Mouse (Mus musculus) limb, embryonic 14.5 days (tissue): ENCODE data around the gene Dlg2. TPM values are rescaled to one million over a fixed set of nuclear protein-coding genes. Genes with fewer than 3 reads are reported as not detected.

Experiments used
- ATAC-seq: fragments of 200-750 bp; cut with Nextera tagmentation; 2 replicates; pipeline ENCODE4 v1.8.0; 2017; ENCODE audit warnings: low read depth, moderate number of reproducible peaks, moderate TSS enrichment; ENCODE audit not compliant: low FRiP score
- DNase-seq: peaks from one replicate; pipeline ENCODE4 v3.0.0-alpha.2; 2015; ENCODE audit warnings: low spot score
- H3K27ac ChIP-seq: fragments of 300-500 bp; sonication (generic); replicated peaks from 2 replicates; pipeline ENCODE4 v1.5.1; 2014; ENCODE audit warnings: low read depth, mild to moderate bottlenecking, low read length, moderate library complexity, mixed read lengths
- H3K27me3 ChIP-seq: fragments of 300-500 bp; sonication (generic); 2 replicates; pipeline ENCODE4 v1.6.1; 2014; ENCODE audit warnings: low read length, mixed read lengths; ENCODE audit not compliant: control insufficient read depth, insufficient read depth
- H3K36me3 ChIP-seq: fragments of 300-500 bp; sonication (generic); 2 replicates; pipeline ENCODE4 v1.6.1; 2014; ENCODE audit warnings: mild to moderate bottlenecking, low read length, moderate library complexity, mixed read lengths; ENCODE audit not compliant: control insufficient read depth, insufficient read depth
- H3K4me1 ChIP-seq: fragments of 300-500 bp; sonication (generic); 2 replicates; pipeline ENCODE4 v1.6.1; 2014; ENCODE audit warnings: antibody characterized with exemption, low read length, mixed read lengths; ENCODE audit not compliant: control insufficient read depth, insufficient read depth
- H3K4me2 ChIP-seq: fragments of 300-500 bp; sonication (generic); replicated peaks from 2 replicates; pipeline ENCODE4 v1.6.1; 2014; ENCODE audit warnings: low read depth, mild to moderate bottlenecking, low read length, moderate library complexity; ENCODE audit not compliant: severe bottlenecking
- H3K4me3 ChIP-seq: fragments of 300-500 bp; sonication (generic); replicated peaks from 2 replicates; pipeline ENCODE4 v1.5.1; 2014; ENCODE audit warnings: low read length
- H3K9ac ChIP-seq: fragments of 300-500 bp; sonication (generic); 2 replicates; pipeline ENCODE4 v1.6.1; 2014; ENCODE audit warnings: mild to moderate bottlenecking, low read depth, low read length, moderate library complexity; ENCODE audit not compliant: severe bottlenecking
- H3K9me3 ChIP-seq: fragments of 300-500 bp; sonication (generic); 2 replicates; pipeline ENCODE4 v1.6.1; 2016; ENCODE audit warnings: low read length; ENCODE audit not compliant: control insufficient read depth
- POLR2A ChIP-seq: fragments of 200-500 bp; IDR thresholded peaks from 2 replicates; pipeline ENCODE4 v1.8.0; 2012; ENCODE audit warnings: inconsistent platforms, mild to moderate bottlenecking, moderate library complexity, borderline replicate concordance; ENCODE audit not compliant: insufficient read depth, insufficient read length; ENCODE audit errors: extremely low read depth
- WGBS: fragments of 180-500 bp; shearing (Covaris S2); extraction: QIAGEN DNeasy Blood & Tissue Kit; methylation state at CpG from one replicate; pipeline ENCODE4 v1.1.7; 2014; 5-methylcytosine and 5-hydroxymethylcytosine counted together
- polyA plus RNA-seq, 2 experiments: library from polyadenylated mRNA; depleted of rRNA in 1 of 2; stranded (reverse) in 1 of 2; unstranded in 1 of 2; fragments of >200 nt; fragmentation: Nextera tagmentation in 1 of 2; extraction: Ambion mirVana in 1 of 2; gene quantifications; 2 replicates each; pipeline versions ENCODE4 v1.2.1 to v1.2.3; 2012 to 2014

Dlg2 gene
- polyA plus RNA-seq, 2 experiments: 4.6 to 7.3 TPM

DNA sequence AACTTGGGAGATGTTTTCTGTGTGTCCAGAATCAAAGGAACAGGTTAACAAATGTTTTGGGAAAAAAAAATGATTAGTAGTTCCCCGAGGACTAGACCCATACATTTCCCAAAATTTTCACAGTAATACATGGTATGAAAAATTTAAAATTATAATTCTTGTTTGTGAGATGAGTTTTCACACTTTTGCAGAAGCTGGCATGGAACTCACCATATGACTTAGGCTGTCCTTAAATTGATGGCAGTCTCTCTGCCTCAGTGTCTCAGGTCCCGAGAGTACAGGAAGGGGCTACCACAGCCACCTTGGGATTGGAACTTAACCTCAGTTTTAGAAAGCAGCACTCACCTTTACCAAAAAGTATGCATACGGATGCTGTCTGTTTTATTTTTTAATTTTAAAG lies 622.0 kb downstream of the Dlg2 start:
- no peak for DNase-seq
- TF ChIP-seq POLR2A: no peak
- ATAC-seq: no peak
- H3K9ac ChIP-seq: no peak overlapping the region
- H3K27me3 ChIP-seq: no peaks in the 10 kb centered on the region
- no peaks in the 10 kb centered on the region for H3K36me3 ChIP-seq
- H3K27ac ChIP-seq: no peak overlapping the region
- WGBS: 78% methylated on average over 3 of the region's 3 CpGs
- H3K4me3 ChIP-seq: no peak overlapping the region
- no peaks in the 10 kb centered on the region for H3K4me1 ChIP-seq
- H3K9me3 ChIP-seq: no peaks in the 10 kb centered on the region
- no peak overlapping the region for H3K4me2 ChIP-seq

- Histone ChIP-seq H3K27ac (no peak overlapping the region), H3K4me2 (no peak overlapping the region), H3K36me3 (no peaks in the 10 kb centered on the region), H3K4me3 (no peak overlapping the region), H3K4me1 (no peaks in the 10 kb centered on the region), H3K9ac (no peak overlapping the region), H3K27me3 (no peaks in the 10 kb centered on the region), H3K9me3 (no peaks in the 10 kb centered on the region)
- DNase-seq: no peak
- whole genome bisulfite sequencing: 62% methylated on average over 3 of the region's 3 CpGs
- TF ChIP-seq POLR2A: no peak
- no peak for ATAC-seq
Observed at GRCm38 (mm10) chr7:91109575-91109974, 633.1 kb downstream of the Dlg2 start.

DNA sequence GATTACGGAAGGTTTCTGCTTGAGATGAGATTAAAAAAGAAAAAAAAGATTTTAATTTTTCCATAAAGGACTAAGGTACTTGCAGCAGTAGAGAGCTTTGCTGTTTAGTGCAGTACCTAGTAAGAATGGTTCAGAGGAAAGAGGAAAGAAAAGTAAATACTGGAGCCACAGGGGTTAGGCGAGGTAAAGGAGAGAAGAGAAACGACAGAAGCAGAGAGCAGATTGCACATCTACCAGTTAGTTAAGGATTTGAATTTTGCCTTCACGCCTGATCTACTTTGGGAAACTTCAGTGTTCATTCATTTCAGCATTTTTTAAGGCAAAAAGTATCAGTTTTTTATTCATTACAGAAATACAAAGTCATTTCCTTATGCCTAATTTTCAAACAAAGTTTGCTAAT lies 655.7 kb downstream of the Dlg2 start:
- Histone ChIP-seq H3K9me3 (no peaks in the 10 kb centered on the region), H3K27ac (no peak overlapping the region), H3K4me1 (no peaks in the 10 kb centered on the region), H3K9ac (no peak overlapping the region), H3K36me3 (no peaks in the 10 kb centered on the region), H3K4me2 (no peak overlapping the region), H3K4me3 (no peak overlapping the region), H3K27me3 (no peaks in the 10 kb centered on the region)
- ATAC-seq (no peak), DNase-seq (no peak)
- 76% methylated on average over 4 of the region's 4 CpGs for WGBS
- TF ChIP-seq POLR2A: no peak

GRCm38 (mm10) chr7:91154096-91154495 lies 677.6 kb downstream of the Dlg2 start:
- no peak for TF ChIP-seq POLR2A
- WGBS: 88% methylated on average over 1 of the region's 1 CpGs
- H3K9me3 ChIP-seq: no peaks in the 10 kb centered on the region
- no peak for ATAC-seq
- no peaks in the 10 kb centered on the region for H3K27me3 ChIP-seq
- no peak for DNase-seq
- no peak overlapping the region for H3K27ac ChIP-seq
- H3K4me3 ChIP-seq: no peak overlapping the region
- H3K4me2 ChIP-seq: no peak overlapping the region
- H3K36me3 ChIP-seq: no peaks in the 10 kb centered on the region
- no peak overlapping the region for H3K9ac ChIP-seq
- no peaks in the 10 kb centered on the region for H3K4me1 ChIP-seq

- 85% methylated on average over 5 of the region's 5 CpGs for WGBS
- no peak for TF ChIP-seq POLR2A
- no peaks in the 10 kb centered on the region for H3K4me1 ChIP-seq
- H3K27ac ChIP-seq: no peak overlapping the region
- ATAC-seq: no peak
- H3K9me3 ChIP-seq: no peaks in the 10 kb centered on the region
- H3K4me3 ChIP-seq: no peak overlapping the region
- H3K36me3 ChIP-seq: no peaks in the 10 kb centered on the region
- H3K9ac ChIP-seq: no peak overlapping the region
- no peak overlapping the region for H3K4me2 ChIP-seq
- no peak for DNase-seq
- H3K27me3 ChIP-seq: no peaks in the 10 kb centered on the region
Observed at GRCm38 (mm10) chr7:91159144-91159543, 682.7 kb downstream of the Dlg2 start.

GRCm38 (mm10) chr7:91161643-91162175 lies 685.2 kb downstream of the Dlg2 start:
- DNase-seq (no peak), ATAC-seq (no peak)
- H3K4me3 ChIP-seq: no peak overlapping the region
- no peaks in the 10 kb centered on the region for H3K27me3 ChIP-seq
- H3K27ac ChIP-seq: no peak overlapping the region
- no peaks in the 10 kb centered on the region for H3K9me3 ChIP-seq
- no peak for TF ChIP-seq POLR2A
- 77% methylated on average over 2 of the region's 2 CpGs for WGBS
- no peak overlapping the region for H3K9ac ChIP-seq
- no peaks in the 10 kb centered on the region for H3K36me3 ChIP-seq
- H3K4me2 ChIP-seq: no peak overlapping the region
- no peaks in the 10 kb centered on the region for H3K4me1 ChIP-seq
